Mouse (Mus musculus) thymus, adult 2 months (tissue): ENCODE measurements at regions not wholly inside any gene's neighbourhood (a gene's known extent, or its start where the extent isn't known, plus 50 kb on each side); places are given as distances from the start of the nearest gene placed in this dataset.

Source experiments
- DNase-seq: peaks from one replicate; pipeline ENCODE4 v3.0.0; 2021
- H3K27ac ChIP-seq: fragments of 200-500 bp; 2 replicates; pipeline ENCODE4 v1.5.1; 2012; ENCODE audit warnings: low read length, control low read depth; ENCODE audit not compliant: control insufficient read depth, insufficient read depth
- H3K27me3 ChIP-seq: fragments of 200-500 bp; 2 replicates; pipeline ENCODE4 v1.6.1; 2012; ENCODE audit warnings: mild to moderate bottlenecking, low read length, moderate library complexity, mixed read lengths; ENCODE audit not compliant: control insufficient read depth, insufficient read depth
- H3K36me3 ChIP-seq: fragments of 200-500 bp; 2 replicates; pipeline ENCODE4 v1.6.1; 2012; ENCODE audit warnings: mild to moderate bottlenecking, low read length, moderate library complexity; ENCODE audit not compliant: control insufficient read depth, insufficient read depth
- H3K4me1 ChIP-seq: fragments of 200-500 bp; replicated peaks from 2 replicates; pipeline ENCODE4 v1.6.1; 2012; ENCODE audit warnings: low read length; ENCODE audit not compliant: control insufficient read depth, insufficient read depth
- H3K4me3 ChIP-seq: fragments of 200-500 bp; 2 replicates; pipeline ENCODE4 v1.5.1; 2012; ENCODE audit warnings: mild to moderate bottlenecking, low read length, control low read depth, moderate library complexity; ENCODE audit not compliant: control insufficient read depth, insufficient read depth
- CTCF ChIP-seq: fragments of 200-500 bp; IDR thresholded peaks from 2 replicates; pipeline ENCODE4 v1.5.1; 2012; ENCODE audit warnings: mild to moderate bottlenecking, control low read depth, low read length, moderate library complexity, borderline replicate concordance; ENCODE audit not compliant: control insufficient read depth, poor library complexity, insufficient read depth; ENCODE audit errors: extremely low read depth
- POLR2A ChIP-seq: fragments of 200-500 bp; IDR thresholded peaks from 2 replicates; pipeline ENCODE4 v1.6.1; 2012; ENCODE audit warnings: mild to moderate bottlenecking, low read length, control low read depth, moderate library complexity; ENCODE audit not compliant: control insufficient read depth, poor library complexity, insufficient read depth; ENCODE audit errors: extremely low read depth
- WGBS: fragments of 180-500 bp; shearing (Covaris S2); methylation state at CpG from one replicate; pipeline ENCODE4 v1.1.7; 2018; 5-methylcytosine and 5-hydroxymethylcytosine counted together

DNA sequence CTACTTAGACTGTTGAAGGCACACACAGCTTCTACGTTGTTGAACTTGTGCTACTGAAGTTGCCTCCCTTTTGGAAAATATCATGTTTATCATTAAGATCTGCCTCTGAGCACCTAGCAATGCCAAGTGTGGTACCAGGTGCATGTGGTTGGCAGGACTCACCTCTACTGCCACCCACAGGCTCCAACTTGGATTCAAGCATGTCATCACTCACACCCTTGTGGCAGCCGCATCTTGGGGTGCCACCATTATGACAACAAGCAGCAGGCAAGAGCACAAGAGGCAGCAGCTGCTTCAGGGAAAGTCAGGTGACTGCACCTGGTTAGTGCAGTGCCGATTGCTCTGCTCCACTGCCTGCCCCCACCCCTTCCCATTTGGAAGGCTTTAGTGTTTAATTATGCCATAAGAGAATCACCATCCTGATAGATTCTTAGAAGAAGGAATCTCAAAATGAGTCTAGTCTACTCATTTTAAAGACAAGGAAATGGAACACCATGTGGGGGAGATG lies 435.2 kb upstream of the Smim15 start:
- Histone ChIP-seq H3K36me3 (no peaks in the 10 kb centered on the region), H3K4me3 (no peak overlapping the region), H3K27me3 (no peaks in the 10 kb centered on the region), H3K27ac (no peak overlapping the region), H3K4me1 (peaks cover 8% of the 10 kb centered on the region)
- TF ChIP-seq CTCF (peak; percentile 34; the same call in 1 of the 2 replicates), POLR2A (no peak)
- 42% methylated on average over 3 of the region's 3 CpGs for WGBS
- peak; percentile 55 for DNase-seq

DNA sequence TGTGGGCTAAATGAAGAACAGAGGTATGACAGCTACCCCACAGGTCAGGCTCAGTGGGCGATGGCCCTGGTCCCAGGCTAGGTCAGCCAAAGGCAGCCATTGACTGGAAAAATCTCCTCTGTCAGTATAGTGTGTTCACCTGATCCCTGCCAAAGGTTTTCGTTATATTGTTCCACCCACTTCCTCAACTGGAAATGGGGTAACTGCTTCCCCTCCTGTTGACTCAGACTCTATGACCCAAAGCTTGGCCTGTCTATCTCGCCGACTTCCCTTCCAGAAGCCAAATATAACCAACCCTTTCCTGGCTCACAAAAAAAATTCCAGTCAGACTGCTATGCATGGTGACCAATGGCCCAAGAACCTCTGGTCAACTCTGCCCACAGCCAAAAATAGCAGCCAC lies 437.0 kb upstream of the Smim15 start:
- TF ChIP-seq POLR2A: no peak
- no peak for TF ChIP-seq CTCF
- H3K4me3 ChIP-seq: no peak overlapping the region
- no peaks in the 10 kb centered on the region for H3K36me3 ChIP-seq
- DNase-seq: no peak
- no peak overlapping the region for H3K27ac ChIP-seq
- H3K4me1 ChIP-seq: peaks cover 8% of the 10 kb centered on the region
- WGBS: 75% methylated on average over 4 of the region's 4 CpGs
- H3K27me3 ChIP-seq: no peaks in the 10 kb centered on the region

DNA sequence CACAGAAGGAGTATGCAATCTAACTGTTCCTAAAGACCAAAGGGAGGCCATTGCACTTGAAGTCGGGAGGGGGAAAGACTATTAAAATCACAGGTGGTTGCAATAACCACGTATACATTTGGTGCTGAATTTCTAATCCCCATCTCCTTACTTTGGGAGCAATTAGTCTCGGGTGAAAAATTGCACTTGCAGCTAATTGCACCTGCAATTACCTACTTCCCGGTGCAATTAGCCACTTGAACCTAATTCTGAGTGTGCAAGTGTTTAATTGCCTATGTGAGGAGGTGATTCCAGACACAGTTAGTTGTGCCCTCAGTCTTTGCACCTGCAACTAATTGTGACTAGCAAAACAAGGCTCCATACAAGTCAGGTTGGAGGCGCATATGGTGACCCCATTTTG lies 442.1 kb upstream of the Smim15 start:
- 0 out of 2 replicates have a peak, but pooled peaks cover 2% of the 10 kb centered on the region for H3K4me1 ChIP-seq
- no peaks in the 10 kb centered on the region for H3K36me3 ChIP-seq
- H3K27ac ChIP-seq: no peak overlapping the region
- WGBS: 91% methylated on average over 5 of the region's 5 CpGs
- TF ChIP-seq CTCF (no peak), POLR2A (no peak)
- DNase-seq: no peak
- no peak overlapping the region for H3K4me3 ChIP-seq
- no peaks in the 10 kb centered on the region for H3K27me3 ChIP-seq

DNA sequence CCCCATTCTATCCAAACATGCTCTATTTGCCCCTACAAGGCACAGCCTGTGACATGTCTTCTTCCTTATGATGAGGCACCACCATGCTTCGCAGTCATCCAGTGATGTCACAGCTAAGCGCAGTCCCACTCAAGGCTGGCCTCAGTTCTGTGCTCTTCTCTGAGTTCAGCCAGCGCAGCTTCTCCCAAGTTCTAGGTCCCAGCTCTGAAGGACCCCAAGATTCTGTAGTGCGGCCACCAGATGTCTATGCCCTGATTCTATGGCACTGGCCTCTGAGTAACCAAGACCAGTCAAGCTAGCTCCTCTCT lies 443.2 kb upstream of the Smim15 start:
- 0 out of 2 replicates have a peak, but pooled peaks cover 3% of the 10 kb centered on the region for H3K4me1 ChIP-seq
- no peak for TF ChIP-seq CTCF
- no peak for TF ChIP-seq POLR2A

DNA sequence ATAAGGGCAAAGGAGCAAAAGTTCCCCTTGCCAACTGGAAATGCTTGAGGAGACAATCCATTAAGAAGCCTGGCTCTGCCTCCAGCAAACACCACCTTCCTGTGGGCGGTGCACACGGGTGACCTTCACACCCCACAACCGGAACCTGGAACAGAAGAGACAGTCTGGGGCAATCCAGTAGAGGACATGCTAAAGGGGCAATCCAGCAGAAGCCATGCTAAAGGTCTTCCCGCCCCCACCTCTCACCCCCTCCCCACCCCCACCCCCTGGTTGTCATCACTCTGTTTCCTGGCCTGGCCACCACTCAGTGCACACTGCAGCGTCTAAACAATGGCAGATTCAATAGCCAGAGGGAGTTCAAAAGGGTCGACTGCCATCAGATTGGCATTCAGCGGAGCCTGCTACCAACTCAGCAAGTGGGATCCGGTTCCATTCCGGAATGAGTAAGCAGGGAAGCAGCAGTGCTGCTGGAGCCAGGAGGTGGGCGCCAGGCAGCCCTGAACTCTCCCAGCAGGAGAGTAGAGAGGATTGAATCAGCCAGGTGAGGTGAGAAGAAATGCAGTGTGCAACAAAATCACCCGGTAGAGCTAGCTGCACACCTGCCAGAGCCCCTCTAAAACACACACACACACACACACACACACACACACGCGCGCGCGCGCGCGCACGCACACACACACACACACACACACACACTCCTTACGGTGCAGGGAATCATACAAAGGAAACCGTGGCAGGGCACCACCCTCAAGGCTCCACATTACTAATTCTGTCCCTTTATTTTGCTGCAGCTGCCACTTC lies 443.7 kb upstream of the Smim15 start:
- no peak overlapping the region for H3K27ac ChIP-seq
- DNase-seq: no peak
- TF ChIP-seq POLR2A: no peak
- no peak for TF ChIP-seq CTCF
- no peaks in the 10 kb centered on the region for H3K36me3 ChIP-seq
- WGBS: 59% methylated on average over 22 of the region's 22 CpGs
- H3K27me3 ChIP-seq: no peaks in the 10 kb centered on the region
- no peak overlapping the region for H3K4me3 ChIP-seq
- 0 out of 2 replicates have a peak, but pooled peaks cover 4% of the 10 kb centered on the region for H3K4me1 ChIP-seq

More for the DNA sequence above, 443.2 kb upstream of the Smim15 start:
- 93% methylated on average over 4 of the region's 4 CpGs for WGBS
- H3K4me3 ChIP-seq: no peak overlapping the region
- no peak for DNase-seq
- no peaks in the 10 kb centered on the region for H3K27me3 ChIP-seq
- no peaks in the 10 kb centered on the region for H3K36me3 ChIP-seq
- H3K27ac ChIP-seq: no peak overlapping the region

DNA sequence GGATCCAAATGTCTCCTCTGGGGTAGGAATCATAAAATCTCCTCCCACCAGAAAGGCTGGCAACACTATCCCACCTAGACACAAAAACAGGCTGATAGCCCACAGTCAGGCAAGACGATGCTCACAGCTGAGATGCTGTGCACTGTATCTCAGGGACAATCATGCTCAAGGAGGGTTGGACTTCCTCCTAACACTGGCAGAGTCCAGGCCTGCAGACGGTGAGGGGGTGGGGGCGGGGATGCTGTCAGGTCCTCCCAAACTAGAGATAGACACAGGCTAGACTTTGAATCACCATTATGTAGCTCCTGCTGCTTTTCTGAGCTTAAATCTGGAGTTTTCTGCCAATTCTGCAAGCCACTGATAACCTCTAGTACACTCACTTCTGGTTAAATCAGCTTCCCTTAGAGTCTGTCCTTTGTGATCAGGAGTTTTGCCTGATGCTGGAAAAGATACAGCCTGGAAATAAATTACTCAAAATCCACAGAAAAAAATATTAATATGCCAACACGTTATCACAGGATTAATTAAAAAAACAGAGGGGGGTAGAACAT lies 445.1 kb upstream of the Smim15 start:
- no peak overlapping the region for H3K27ac ChIP-seq
- TF ChIP-seq CTCF: no peak
- no peak for TF ChIP-seq POLR2A
- H3K36me3 ChIP-seq: no peaks in the 10 kb centered on the region
- 51% methylated on average over 4 of the region's 4 CpGs for WGBS
- DNase-seq: no peak
- H3K4me3 ChIP-seq: no peak overlapping the region
- H3K4me1 ChIP-seq: 0 out of 2 replicates have a peak, but pooled peaks cover 4% of the 10 kb centered on the region
- H3K27me3 ChIP-seq: no peaks in the 10 kb centered on the region
